Mouse (Mus musculus) erythroblast, embryonic 14.5 days (primary cell): ENCODE measurements around the gene Dpysl5. TPM values are rescaled to one million over a fixed set of nuclear protein-coding genes. Genes with fewer than 3 reads are reported as not detected.
"Not testable (repeated sequence)": the region's sequence is repeated elsewhere in the genome, so short reads cannot be mapped to it uniquely, and the experiment has no call there.

Experiments used
- H3K27me3 ChIP-seq: 2 replicates; pipeline ENCODE4 v1.6.1; 2012; ENCODE audit warnings: inconsistent platforms; ENCODE audit not compliant: control insufficient read depth
- H3K36me3 ChIP-seq: 2 replicates; pipeline ENCODE4 v1.6.1; 2012; ENCODE audit warnings: mild to moderate bottlenecking, inconsistent platforms; ENCODE audit not compliant: control insufficient read depth
- H3K4me1 ChIP-seq: 2 replicates; pipeline ENCODE4 v1.6.1; 2012; ENCODE audit warnings: inconsistent platforms; ENCODE audit not compliant: control insufficient read depth
- H3K4me3 ChIP-seq: replicated peaks from 2 replicates; pipeline ENCODE3; 2012; ENCODE audit warnings: moderate library complexity, mild to moderate bottlenecking, inconsistent platforms
- H3K9me3 ChIP-seq: 2 replicates; pipeline ENCODE4 v1.6.1; 2012; ENCODE audit warnings: low read length, inconsistent platforms, mixed read lengths; ENCODE audit not compliant: control insufficient read depth
- GATA1 ChIP-seq: IDR thresholded peaks from 2 replicates; pipeline ENCODE4 v1.6.1; 2012; ENCODE audit warnings: low read length, inconsistent platforms, mixed read lengths
- TAL1 ChIP-seq: IDR thresholded peaks from 3 replicates; pipeline ENCODE4 v1.6.1; 2012; ENCODE audit warnings: low read length, inconsistent platforms, mixed read lengths
- polyA plus RNA-seq: library from polyadenylated mRNA; stranded (reverse); fragments of >175 nt; gene quantifications from 2 replicates; pipeline ENCODE4 v1.2.3, GENCODE M21; 2012

Dpysl5 gene
- polyA plus RNA-seq, 1 experiment: not detected

DNA sequence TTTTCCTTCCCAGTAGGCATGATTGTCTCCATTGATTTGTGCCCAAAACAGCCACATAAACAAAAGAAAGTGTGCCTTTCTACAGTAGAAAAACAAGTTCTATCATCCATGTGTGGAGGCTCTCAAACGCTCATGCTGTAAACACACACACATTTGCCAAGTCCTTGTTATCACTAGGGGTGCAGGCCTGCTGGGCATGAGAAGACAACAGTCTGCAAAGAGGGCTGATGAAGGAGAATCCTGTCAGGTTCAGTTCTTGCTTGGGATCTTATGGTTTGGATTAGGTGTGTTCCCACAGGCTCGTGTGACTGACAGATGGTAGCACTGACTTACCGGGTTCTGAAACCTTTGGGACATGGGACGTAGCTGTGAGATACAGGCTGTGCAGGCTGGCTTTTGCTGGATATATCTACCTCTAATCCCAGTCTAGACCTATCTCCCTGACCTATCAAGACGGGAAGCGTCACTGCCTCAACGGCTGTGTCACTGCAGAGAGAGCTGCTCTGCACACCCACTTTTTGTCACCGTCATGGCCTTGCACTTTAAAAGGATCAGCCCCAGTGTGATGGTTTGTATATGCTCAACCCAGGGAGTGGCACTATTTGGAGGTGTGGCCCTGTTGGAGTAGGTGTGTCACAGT, 10.9 kb upstream of the Dpysl5 start:
- Histone ChIP-seq H3K27me3 (peaks cover 10% of the 10 kb centered on the region), H3K4me3 (no peak overlapping the region), H3K4me1 (peaks cover 2% of the 10 kb centered on the region; the same call in 1 of the 2 replicates), H3K36me3 (no peaks in the 10 kb centered on the region), H3K9me3 (no peaks in the 10 kb centered on the region)
- TF ChIP-seq GATA1: no peak
- TF ChIP-seq TAL1: no peak

DNA sequence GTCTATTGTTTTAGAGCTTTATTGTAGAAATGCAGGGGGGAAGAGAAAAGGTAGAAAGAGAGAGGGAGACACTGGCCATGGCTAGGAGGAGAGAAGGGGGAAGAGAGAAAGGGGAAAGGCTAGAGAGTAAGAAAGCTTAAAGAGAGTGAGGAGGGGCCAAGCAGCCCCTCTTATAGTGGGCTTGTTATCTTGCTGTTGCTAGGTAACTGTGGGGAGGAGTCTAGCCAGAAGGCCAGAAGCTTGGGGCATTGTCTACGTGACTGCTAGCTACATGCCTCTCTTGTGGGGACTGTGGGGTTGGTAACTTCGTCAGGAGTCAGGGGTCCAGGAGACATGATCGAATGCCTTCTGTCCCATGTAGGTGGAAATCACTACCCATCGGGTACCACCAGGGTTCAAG, 10.0 kb upstream of the Dpysl5 start:
- peaks cover 14% of the 10 kb centered on the region for H3K27me3 ChIP-seq
- H3K4me3 ChIP-seq, H3K9me3 ChIP-seq, H3K36me3 ChIP-seq, H3K4me1 ChIP-seq: not testable (repeated sequence)

DNA sequence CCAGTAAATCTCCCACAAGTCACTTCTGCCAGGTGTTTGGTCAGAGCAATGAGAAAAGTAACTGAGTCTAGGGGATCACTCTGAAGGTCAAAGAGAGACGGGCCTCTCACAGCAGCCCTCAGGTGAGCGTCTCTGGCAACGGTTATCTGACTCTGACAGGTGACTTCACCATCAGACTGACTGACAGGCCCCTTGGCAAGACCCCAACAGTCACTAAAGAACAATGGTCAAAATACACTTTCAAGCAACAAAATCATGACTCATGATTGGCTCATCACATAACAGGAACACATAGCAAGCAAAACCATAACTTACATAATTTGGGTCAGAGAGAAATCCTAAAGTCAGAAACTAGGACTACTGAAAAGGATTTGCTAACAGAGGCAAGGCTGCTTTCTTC, 9.5 kb upstream of the Dpysl5 start:
- peaks cover under 1% of the 10 kb centered on the region; the same call in 1 of the 2 replicates for H3K9me3 ChIP-seq

DNA sequence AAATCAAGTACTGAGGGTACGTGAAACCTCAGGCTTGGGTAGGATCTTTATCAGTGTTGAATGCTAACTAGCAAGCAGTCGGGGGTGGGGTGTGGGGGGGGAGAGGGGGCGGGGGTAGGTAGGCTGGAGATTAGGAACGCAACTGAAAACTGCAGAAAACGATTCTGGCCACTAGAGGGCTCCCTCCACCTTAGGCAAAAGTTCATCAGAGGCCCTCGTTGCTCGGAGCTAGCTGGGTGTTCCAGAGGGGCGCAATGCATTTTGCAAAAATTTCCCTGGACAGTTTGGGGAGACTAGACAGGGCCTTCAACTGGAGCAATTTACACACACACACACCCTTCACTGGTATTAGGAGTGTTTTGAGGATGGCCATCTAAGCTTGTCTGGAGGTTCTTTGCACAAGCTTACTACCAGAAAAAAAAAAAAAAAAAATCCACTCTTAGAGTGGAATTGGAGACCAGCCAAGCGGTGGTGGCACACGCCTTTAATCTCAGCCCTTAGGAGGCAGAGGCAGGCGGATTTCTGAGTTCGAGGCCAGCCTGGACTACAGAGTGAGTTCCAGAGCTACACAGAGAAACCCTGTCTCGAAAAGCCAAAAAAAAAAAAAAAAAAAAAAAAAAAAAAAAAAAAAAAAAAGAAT, 1.5 kb upstream of the Dpysl5 start:
- no peaks in the 10 kb centered on the region for H3K36me3 ChIP-seq
- H3K27me3 ChIP-seq: peaks cover 73% of the 10 kb centered on the region
- TF ChIP-seq TAL1 (no peak), GATA1 (no peak)
- no peak overlapping the region for H3K4me3 ChIP-seq
- H3K9me3 ChIP-seq: peaks cover 8% of the 10 kb centered on the region; the same call in 1 of the 2 replicates
- peaks cover 11% of the 10 kb centered on the region for H3K4me1 ChIP-seq

More for the DNA sequence above, 9.5 kb upstream of the Dpysl5 start:
- Histone ChIP-seq H3K4me3 (no peak overlapping the region), H3K36me3 (no peaks in the 10 kb centered on the region), H3K4me1 (peaks cover 2% of the 10 kb centered on the region; the same call in 1 of the 2 replicates), H3K27me3 (peaks cover 15% of the 10 kb centered on the region)
- TF ChIP-seq GATA1: no peak
- no peak for TF ChIP-seq TAL1

DNA sequence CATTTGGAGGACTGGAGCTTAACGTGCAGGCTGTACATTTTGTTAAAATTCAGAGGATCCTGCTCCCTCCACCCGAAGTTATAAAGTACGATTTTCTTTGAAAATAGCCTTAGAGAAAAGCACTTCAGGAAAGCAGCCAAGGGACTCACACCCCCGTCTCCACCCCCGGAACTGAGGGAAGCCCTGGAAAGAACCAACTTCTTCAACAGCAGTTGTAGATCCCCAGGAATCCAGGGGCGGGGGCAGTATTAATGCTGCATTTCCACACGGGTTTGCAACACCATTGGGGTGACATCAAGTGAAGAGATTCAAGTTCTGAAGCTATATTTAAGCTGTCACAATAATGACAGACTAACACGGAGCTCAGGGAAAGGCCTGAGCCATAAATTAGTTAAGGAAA, 878 bp upstream of the Dpysl5 start:
- Histone ChIP-seq H3K4me1 (peaks cover 11% of the 10 kb centered on the region), H3K36me3 (no peaks in the 10 kb centered on the region), H3K9me3 (peaks cover 8% of the 10 kb centered on the region; the same call in 1 of the 2 replicates), H3K4me3 (no peak overlapping the region), H3K27me3 (peaks cover 77% of the 10 kb centered on the region)
- TF ChIP-seq GATA1 (no peak), TAL1 (no peak)

DNA sequence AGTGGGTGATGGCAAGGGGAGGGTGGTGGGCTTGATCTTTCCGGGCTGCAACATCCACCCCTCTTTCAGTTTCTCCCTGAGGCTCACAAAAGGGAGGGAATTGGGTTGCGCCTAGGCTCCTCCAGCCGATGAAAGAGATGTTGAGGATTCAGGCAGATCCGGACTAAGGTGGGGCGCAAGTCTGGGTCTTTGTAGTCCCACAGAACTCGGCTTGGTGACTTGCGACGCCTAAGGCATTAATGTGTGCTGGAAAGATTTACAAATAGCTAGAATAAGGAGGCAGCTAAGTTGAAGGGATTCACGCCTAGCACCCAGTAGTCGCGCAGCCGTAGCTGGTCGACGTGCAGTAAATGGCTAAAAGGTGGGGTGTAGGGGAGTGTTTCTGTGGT, 632 bp downstream of the Dpysl5 start:
- TF ChIP-seq TAL1: no peak
- no peak for TF ChIP-seq GATA1
- Histone ChIP-seq H3K36me3 (no peaks in the 10 kb centered on the region), H3K4me1 (peaks cover 11% of the 10 kb centered on the region), H3K9me3 (peaks cover 6% of the 10 kb centered on the region; the same call in 1 of the 2 replicates), H3K4me3 (peak overlapping the region; percentile 36), H3K27me3 (peaks cover 78% of the 10 kb centered on the region)

DNA sequence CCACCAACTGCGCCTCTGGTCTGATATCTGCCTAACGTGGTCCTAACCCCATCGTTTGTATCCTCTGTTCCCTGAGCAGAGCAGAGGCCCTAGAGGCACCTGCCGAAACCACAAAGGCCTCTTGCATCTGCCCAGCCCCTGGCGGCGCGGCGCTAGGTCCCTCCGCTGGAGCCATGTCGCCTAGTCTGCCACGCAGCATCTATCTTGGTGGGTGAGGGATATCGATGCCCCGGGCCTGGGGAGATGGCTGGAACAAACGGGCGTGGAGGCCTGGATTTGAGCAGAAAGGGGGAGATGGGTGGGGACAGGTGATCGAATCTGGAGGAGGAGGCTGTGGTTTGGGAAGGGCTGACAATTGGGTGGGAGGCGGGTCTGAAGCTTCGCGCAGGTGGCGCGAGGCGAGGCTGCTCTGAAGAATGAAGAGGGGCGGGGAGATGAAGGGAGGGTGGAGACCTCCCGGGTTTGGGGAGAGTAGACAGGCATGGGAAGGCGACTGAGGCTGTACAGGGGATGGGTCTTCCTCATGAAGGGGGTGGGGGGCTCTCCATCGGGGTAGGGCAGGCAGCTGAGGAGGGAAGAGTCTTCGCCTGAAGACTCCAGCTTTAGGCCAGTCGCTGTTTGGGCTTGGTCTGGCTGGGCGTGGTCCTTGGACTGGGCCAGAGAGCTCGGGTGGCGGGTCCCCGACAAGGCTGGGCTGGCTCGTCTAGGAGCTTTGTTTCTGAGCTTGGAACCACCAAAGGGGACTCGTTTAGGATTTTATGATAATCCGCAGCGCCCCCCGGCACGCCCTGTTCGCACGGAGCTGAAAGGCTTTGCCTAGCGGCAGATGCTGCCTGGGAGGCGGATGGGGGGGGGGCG, 1.3 kb downstream of the Dpysl5 start:
- TF ChIP-seq GATA1 (no peak), TAL1 (no peak)
- Histone ChIP-seq H3K36me3 (no peaks in the 10 kb centered on the region), H3K9me3 (peaks cover 5% of the 10 kb centered on the region; the same call in 1 of the 2 replicates), H3K4me3 (no peak overlapping the region), H3K27me3 (peaks cover 76% of the 10 kb centered on the region), H3K4me1 (peaks cover 11% of the 10 kb centered on the region)

DNA sequence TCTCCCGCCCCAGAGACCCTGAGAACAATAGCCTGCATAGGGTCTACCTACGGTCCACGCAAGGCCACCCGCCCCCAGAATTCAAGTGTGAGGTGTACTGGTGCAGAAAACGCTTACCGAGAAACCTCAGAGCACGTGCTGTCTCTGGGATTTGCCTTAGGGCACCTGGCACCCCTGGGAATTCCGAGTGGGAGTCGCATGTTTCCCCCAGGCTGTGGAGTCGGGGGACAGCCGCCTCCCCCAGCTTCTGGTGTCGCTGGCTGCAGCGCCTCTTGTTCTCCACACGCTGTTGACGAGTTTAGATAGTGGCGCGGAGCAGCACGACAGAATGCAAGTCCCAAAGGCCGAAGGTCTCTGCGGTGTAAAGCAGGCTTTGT, 1.9 kb downstream of the Dpysl5 start:
- H3K4me3 ChIP-seq: no peak overlapping the region
- H3K9me3 ChIP-seq: peaks cover 5% of the 10 kb centered on the region; the same call in 1 of the 2 replicates
- no peaks in the 10 kb centered on the region for H3K36me3 ChIP-seq
- peaks cover 76% of the 10 kb centered on the region for H3K27me3 ChIP-seq
- H3K4me1 ChIP-seq: peaks cover 11% of the 10 kb centered on the region
- no peak for TF ChIP-seq GATA1
- no peak for TF ChIP-seq TAL1

DNA sequence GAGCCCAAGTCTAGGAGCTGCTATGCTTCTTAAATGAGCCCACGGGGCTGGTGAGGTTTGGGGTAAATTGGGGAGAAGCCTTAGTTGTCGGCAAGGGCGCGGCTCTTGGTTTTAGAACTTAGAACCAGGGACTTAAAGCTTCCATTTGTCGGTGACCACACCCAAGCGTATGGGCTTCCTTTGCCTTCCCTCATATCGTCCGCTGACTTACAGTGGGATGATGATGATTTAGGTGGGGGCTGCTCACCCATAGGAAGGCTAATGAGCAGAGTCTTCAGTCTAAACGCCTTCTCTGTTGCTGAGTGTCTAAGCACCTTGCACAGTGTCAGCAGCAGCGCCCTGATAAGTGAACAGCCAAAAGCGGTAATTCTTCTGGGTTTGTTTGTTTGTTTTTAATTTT, 2.3 kb downstream of the Dpysl5 start:
- H3K27me3 ChIP-seq: peaks cover 73% of the 10 kb centered on the region
- peaks cover 5% of the 10 kb centered on the region; the same call in 1 of the 2 replicates for H3K9me3 ChIP-seq
- peaks cover 11% of the 10 kb centered on the region for H3K4me1 ChIP-seq
- no peaks in the 10 kb centered on the region for H3K36me3 ChIP-seq
- H3K4me3 ChIP-seq: no peak overlapping the region
- no peak for TF ChIP-seq GATA1
- no peak for TF ChIP-seq TAL1
